Mouse (Mus musculus) granulocyte monocyte progenitor cell, adult 5-6 weeks (primary cell): Measurements from ENCODE around the gene Frg2f1. TPM values are rescaled to one million over a fixed set of nuclear protein-coding genes. Genes with fewer than 3 reads are reported as not detected.

Experiments used
- ATAC-seq: replicated peaks from 2 replicates; pipeline ENCODE4 v1.8.0; 2016; ENCODE audit warnings: mild to moderate bottlenecking, moderate TSS enrichment, inconsistent platforms; ENCODE audit not compliant: poor library complexity, severe bottlenecking
- total RNA-seq, 2 experiments: library from RNA; stranded (forward) in 1 of 2; stranded (reverse) in 1 of 2; fragments of 200-712, 200-1000 nt in 1 of 2; fragments of >200 nt in 1 of 2; fragmentation: Nextera tagmentation in 1 of 2; gene quantifications; 2 replicates each; pipeline ENCODE4 v1.2.3; 2014 to 2017

Frg2f1 gene
- total RNA-seq (2014; fragmentation: Nextera tagmentation) = 1.0 and 3.8 TPM in 2 replicates
- 0.13 and 1.3 TPM in 2 replicates for total RNA-seq (2017)

DNA sequence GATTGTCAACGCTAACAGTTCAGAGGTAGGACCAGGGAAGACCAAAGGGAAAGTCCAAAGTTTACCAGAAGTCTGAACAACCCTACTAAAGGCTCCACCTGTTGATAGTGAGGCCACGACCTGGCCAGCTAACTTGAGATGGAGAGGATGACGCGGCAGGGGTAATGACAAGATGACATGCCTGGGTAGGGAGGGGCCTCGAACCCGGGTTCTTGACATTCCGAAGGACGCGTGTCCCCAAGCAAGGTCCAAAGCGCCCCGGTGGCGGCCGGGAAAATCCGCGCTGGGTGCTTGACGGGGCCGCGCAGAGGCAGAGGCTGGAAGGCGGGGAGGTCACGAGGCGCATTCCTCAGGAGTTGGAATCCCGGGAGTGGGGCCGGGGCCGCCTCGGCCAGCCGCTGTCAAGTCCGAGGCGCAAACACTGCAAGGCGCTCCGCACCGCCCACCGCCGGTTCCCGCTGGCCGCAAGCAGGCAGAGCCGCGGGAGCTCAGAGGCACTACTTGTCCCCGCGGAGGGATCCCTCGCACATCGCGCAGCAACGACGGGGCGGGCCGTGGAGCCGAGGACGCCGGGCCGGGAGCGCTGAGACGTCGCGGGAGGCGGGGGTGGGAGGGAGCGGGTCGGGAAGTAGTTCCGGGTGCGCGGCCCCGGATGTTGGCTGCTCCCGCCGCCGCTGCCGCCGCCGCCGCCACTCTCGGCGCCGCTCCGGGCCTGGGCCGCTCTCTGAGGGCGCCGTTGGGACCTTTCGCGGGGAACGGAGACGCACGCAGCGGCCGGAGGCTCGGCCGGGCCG, at the start of gene Frg2f1:
TSS of gene Frg2f1 (minus strand) at position 499 of the 794 bp plus-strand sequence.
- peak; percentile 89 for ATAC-seq

DNA sequence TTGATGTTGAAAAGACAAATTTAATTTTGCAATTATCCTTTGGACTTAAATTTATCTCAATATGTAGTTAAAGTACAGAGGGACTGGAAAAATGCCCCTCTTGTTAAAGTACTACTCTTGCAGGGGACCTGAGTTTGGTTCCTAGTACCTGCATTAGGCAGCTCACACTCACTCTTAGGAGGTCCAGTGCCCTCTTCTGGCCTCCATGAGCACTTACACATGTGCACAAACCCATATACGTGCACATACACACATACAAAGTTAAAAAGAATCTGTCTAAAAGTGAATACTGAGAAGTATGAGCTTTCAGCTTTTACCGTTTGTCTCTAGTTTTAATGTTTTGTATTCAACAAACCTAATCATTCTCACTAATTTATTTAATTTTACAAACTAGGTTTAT, 48.7 kb upstream of the Frg2f1 start:
- ATAC-seq = no peak

DNA sequence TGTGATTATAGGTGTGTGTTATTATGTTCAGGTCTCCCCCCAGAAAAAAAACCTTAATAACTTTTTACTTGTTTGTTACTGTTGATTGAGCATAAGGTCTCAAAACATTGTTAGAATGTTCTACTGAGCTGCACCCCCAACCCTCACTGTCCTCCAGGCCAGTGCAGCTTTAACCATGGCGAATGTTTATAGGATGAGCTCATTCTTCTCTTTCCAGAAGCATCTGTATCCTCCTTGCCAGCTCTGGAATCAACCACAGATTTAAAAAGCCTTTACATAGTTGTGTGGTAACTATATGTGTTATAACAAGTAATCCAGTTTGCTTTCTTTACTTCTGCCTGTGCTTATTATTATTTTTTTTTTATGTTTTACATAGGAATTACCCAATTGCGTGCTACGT, 36.1 kb upstream of the Frg2f1 start:
- no peak for ATAC-seq

DNA sequence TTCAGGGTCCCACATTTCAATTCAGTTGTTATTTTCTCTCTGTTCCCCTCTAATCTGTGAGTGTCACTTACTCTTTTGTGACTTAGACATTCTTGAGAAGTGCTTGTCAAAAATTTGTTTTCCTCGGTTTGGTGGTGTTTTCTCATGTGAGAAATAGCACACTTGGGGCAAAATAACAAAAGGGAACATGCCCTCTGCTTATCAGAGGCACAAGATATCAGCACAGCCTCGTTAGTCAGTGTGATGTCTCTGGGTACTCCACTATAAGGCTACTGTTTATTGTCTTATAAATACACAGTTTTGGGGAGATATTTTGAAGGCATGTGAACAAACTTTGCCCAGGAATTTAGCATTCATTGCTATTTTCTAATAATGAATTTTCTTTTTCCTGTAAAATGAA, 35.2 kb upstream of the Frg2f1 start:
- no peak for ATAC-seq

DNA sequence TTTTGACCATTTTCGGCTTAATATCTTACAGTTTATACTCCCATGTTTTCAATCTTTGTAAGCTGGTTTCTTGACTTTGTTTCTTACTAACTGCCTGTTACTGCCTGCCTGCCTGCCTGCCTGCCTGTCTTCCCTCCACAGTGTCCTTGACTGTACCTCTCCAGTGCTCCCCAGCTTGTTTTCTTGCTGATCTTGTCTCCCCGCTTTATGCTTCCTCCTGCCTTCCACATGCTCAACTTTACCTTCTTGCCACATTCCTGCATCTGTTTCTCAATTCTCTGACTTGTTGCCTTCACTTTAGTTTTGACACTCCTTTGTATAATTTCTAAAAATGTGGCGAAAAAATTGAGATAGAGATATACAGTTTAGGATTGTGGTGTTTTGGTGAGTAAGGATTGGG, 33.4 kb upstream of the Frg2f1 start:
- ATAC-seq = peak; percentile 27; the same call in 1 of the 2 replicates

GRCm38 (mm10) chr4:119566322-119566835, 27.1 kb upstream of the Frg2f1 start:
- no peak for ATAC-seq

- no peak for ATAC-seq
Observed at GRCm38 (mm10) chr4:119563136-119563535, 23.8 kb upstream of the Frg2f1 start.

GRCm38 (mm10) chr4:119555466-119555865, 16.1 kb upstream of the Frg2f1 start:
- no peak for ATAC-seq

- peak; percentile 71 for ATAC-seq
Observed at GRCm38 (mm10) chr4:119550864-119551263, 11.5 kb upstream of the Frg2f1 start.

GRCm38 (mm10) chr4:119540533-119540890, 1.2 kb upstream of the Frg2f1 start:
- no peak for ATAC-seq

GRCm38 (mm10) chr4:119539836-119540532, 655 bp upstream of the Frg2f1 start:
- ATAC-seq = peak; percentile 54

GRCm38 (mm10) chr4:119537436-119537835, 1.9 kb downstream of the Frg2f1 start:
- no peak for ATAC-seq

GRCm38 (mm10) chr4:119536615-119537014, 2.7 kb downstream of the Frg2f1 start, which contains the start of gene Foxj3:
Gene Foxj3, plus strand, starts transcription at chr4:119537004.
- peak; percentile 54 for ATAC-seq

GRCm38 (mm10) chr4:119535103-119535502, 4.2 kb downstream of the Frg2f1 start:
- no peak for ATAC-seq

GRCm38 (mm10) chr4:119531813-119532212, 7.5 kb downstream of the Frg2f1 start:
- ATAC-seq = no peak

DNA sequence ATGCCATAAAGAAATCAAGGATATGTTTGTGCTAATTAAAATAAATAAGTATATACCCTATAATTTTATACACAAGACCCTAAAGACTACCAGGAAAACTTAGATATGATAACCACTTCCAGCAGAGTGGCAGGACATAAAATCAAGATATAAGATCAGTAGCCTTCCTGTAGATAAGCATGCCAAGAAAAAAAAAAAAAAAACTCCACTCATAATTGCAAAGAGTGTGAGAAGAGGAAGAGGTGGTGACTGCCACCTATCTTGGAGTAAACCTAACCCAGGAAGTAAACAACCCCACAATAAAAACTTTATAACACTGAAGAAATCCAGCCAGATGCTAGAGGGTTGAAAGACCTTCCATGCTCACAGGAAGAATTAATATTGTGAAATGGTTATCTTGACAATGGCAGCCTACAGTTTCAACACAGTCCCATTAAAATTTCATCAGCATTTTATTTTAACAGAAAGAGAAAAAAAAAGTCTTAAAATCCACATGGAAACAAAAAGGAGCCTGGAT, 12.9 kb downstream of the Frg2f1 start:
- ATAC-seq = peak; percentile 73

DNA sequence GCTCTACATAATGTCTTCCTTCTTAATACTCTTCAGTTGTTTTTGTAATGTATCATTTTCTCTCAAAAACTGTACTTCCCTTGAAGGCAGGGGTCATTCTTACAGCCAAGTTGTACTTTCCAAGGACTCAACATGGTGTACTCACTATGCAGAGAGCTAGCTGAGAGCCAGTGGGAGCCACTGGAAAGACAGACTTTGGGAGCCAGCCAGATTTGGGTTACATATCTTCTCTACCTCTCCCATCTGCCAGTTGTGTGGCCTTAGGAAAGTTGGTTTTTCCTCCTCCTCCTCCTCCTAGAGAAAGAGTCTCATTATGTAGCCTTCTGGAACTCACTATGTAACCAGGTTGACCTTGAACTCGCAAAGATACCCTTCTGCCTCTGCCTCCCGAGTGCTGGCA, 14.9 kb downstream of the Frg2f1 start:
- no peak for ATAC-seq

DNA sequence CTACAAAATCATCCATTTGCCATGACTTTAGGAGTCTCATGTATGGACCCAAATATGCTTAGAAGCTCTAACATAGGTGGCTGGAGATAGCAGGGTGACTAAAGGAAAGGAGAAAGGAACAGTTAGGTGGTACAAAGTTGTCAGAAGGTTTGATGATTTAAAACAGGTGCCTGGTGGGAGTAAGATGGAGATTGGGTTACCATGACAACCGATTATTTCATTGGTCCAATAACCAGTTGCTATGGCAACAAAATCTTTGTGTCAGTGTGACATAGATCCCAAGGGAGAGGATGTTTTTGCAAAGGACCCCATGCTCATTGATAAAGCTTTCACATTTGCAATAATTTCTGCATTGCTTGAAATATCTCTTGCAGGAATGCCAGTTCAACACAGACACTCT, 15.3 kb downstream of the Frg2f1 start:
- ATAC-seq = no peak

DNA sequence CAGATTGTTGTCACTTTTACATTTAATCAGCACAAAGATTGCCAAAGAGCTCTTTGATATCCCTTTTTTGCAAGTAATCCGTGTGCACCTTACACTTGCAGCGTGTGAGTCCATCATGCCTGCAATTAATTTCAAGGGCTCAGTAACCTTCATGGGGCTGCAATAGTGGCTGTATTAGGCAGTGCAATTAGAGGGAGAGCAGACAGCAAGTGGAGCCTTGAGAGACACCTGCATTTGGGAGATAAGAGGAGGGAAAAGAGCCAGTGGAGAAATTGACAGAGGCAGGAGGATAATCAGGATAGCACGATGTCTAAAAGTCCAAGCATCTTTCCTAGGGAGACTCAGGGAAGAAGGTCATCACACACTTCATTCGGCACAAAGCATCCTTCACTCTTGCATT, 15.8 kb downstream of the Frg2f1 start:
- no peak for ATAC-seq

- ATAC-seq = no peak
Observed at GRCm38 (mm10) chr4:119512731-119513141, 26.6 kb downstream of the Frg2f1 start.

GRCm38 (mm10) chr4:119511591-119511990, 27.7 kb downstream of the Frg2f1 start:
- ATAC-seq = no peak
